Mouse (Mus musculus): ENCODE measurements around the gene Sqstm1.

DNA sequence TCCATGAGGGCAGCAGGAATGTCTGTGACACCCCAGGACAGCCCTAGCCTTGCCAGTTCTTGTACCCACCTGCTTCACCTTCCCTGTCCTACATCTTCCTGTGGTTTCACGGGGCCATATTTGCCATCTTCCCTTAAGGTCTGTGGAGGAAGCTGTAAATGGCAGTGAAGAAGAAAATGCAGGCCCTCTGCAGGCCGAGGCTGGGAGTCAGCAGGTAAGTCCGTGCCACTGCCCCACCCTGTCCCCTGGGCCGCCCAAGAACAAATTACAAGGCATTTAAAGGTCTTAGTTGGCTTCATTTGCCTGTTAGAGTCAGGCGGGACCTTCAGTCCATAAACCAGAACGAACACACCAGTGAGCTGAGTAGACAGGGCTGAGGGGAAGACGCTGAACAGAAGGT is 16.6 kb downstream of the Sqstm1 start:
- TF ChIP-seq MYC (IDR thresholded peaks at IDR 0.05; ENCODE audit: low read depth, low read length) (no peak), CTCF (conservative IDR thresholded peaks at IDR 0.05 in 1 of 2, IDR thresholded peaks at IDR 0.05 in 1 of 2; ENCODE audit: low read depth in 2 of 2, low read length in 2 of 2) (no peak), POLR2A (IDR thresholded peaks at IDR 0.05; ENCODE audit: low read depth, low read length) (no peak), UBTF (IDR thresholded peaks at IDR 0.05; ENCODE audit: low read depth, low read length) (no peak), ELF1 (IDR thresholded peaks at IDR 0.05; ENCODE audit: low read depth, low read length) (no peak)
